Mouse (Mus musculus): Measurements from ENCODE around the gene Zbtb48.
"Not testable (repeated sequence)": the region's sequence is repeated elsewhere in the genome, so short reads cannot be mapped to it uniquely, and the experiment has no call there.

Gene Zbtb48

DNA sequence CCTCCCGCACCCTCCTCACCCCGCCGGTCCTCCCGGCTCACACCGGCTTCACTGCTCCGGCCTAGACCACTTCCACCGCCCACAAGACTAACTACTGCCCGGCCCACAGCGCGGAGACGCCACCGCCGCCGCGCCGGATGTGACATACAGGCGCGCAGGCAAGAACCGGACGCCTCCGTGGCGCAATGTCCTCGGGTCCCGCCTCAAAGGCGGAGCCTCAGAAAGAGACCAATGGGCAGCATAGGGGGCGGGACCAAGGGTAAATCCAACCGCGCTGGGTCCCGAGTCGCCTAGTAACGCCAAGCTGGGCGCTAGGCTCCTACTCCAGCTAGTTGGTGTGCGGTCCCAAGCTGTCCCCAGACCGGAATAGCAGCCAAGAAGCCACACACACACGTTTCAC is at the start of gene Zbtb48:
TSS of gene Zbtb48 (minus strand) at position 148 of the 400 bp plus-strand sequence.
- DNase-seq (ENCODE audit: low spot score in 2 of 2), result peak; percentile 95 to 97

- DNase-seq (ENCODE audit: low spot score in 2 of 2), result no peak
Measured at GRCm38 (mm10) chr4:152077191-152077590, 49.7 kb upstream of the Zbtb48 start.

DNA sequence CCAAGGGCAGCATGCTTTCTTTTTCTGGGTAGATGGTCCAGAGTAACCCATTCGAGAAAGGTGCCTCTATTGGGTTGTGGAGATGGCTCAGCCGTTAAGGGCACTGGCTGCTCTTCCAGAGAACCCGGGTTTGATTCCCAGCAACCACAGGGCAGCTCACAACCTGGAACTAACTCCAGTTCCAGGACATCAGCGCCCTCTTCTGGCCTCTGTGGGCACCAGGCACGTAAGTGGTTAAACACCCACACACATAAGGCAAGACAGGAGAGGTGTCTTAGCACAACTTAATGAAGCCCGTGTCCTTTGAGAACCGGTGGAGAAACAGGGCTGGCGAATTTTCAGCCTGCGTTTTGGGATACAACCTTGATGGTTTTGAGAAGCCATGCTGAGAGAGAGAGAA is 47.1 kb upstream of the Zbtb48 start:
- no peak for DNase-seq (ENCODE audit: low spot score in 2 of 2)

- DNase-seq (ENCODE audit: low spot score in 2 of 2), result no peak
Measured at GRCm38 (mm10) chr4:152073715-152074114, 46.2 kb upstream of the Zbtb48 start.

- DNase-seq (ENCODE audit: low spot score in 2 of 2), result no peak
Measured at GRCm38 (mm10) chr4:152072655-152073054, 45.2 kb upstream of the Zbtb48 start.

- DNase-seq (ENCODE audit: low spot score in 2 of 2), result no peak
Measured at GRCm38 (mm10) chr4:152072121-152072601, 44.7 kb upstream of the Zbtb48 start, which contains the start of gene Plekhg5. Plekhg5 (plus strand) TSS chr4:152072498.

DNA sequence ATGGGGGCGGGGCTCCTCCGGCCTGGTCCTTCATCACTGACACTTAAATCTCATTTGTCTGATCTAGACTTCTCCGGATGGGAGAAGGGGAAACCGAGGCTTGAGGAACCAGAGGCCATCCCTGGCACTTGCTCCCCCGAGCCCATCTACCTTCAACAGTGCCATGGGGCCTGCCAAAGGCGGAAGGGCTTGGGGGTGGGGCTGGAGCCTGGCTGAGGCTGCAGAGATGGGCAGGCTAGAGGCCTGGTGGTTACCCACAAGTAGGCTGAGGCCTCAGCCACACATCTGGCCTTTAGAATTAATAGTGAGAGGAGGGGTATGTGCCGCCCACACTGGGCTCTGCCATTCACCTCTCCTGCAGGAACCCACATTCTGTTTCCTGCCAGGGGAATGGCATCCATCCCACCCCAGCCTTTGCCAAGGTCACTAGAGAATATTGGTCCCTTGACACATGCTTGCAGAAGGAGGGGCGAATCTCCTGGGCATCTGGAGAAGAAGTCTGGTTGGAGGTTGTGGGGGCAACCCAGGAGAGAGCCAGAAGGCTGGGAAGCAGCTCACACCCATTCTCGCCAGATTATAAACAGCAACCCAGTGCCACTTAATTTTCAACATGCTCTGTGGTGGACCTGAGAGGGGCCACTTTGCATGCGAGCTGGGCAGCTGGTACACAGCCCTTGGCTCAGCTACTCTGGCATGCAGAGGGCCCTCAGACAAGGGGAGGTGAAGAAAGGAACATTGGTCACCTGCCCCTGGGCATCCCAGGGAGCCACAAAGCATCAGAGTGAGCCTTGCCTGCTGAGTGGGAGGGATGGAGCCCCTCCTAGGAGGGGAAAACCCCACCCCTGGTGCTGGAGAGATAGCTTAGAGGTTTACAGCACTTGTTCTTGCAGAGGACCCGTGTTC is 43.3 kb upstream of the Zbtb48 start:
- DNase-seq (ENCODE audit: low spot score in 2 of 2), result no peak

DNA sequence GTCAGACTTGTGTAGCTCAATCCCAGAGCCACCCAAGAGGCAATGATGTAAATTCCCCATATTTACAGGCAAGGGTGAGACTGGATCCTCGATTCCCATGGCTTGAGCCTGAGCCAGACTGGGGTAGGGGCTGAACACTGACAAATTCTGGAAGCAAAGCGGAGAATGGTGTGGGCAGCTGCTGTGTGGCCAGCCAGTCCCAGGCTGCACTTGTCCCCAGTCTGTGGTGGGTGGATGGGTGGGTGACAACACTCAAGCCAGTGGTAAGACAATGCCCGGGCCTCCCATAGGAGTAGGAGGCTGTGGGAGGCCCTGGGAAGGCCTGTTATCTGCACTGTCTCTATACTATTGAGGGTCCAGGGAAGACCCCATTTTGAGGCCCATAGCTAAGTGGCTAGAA is 41.8 kb upstream of the Zbtb48 start:
- DNase-seq (ENCODE audit: low spot score in 2 of 2), result no peak

GRCm38 (mm10) chr4:152068166-152068724 is 40.8 kb upstream of the Zbtb48 start:
- DNase-seq (ENCODE audit: low spot score in 2 of 2), result no peak

GRCm38 (mm10) chr4:152067280-152067679 is 39.8 kb upstream of the Zbtb48 start:
- DNase-seq (ENCODE audit: low spot score in 2 of 2), result no peak

GRCm38 (mm10) chr4:152062390-152063110 is 35.1 kb upstream of the Zbtb48 start:
- no peak for DNase-seq (ENCODE audit: low spot score in 2 of 2)

- DNase-seq (ENCODE audit: low spot score in 2 of 2), result no peak
Measured at GRCm38 (mm10) chr4:152044609-152045008, 17.1 kb upstream of the Zbtb48 start.

- DNase-seq (ENCODE audit: low spot score in 2 of 2), result no peak
Measured at GRCm38 (mm10) chr4:152043171-152043570, 15.7 kb upstream of the Zbtb48 start.

- DNase-seq (ENCODE audit: low spot score in 2 of 2), result peak; percentile 64
Measured at GRCm38 (mm10) chr4:152041924-152042641, 14.6 kb upstream of the Zbtb48 start.

- DNase-seq (ENCODE audit: low spot score in 2 of 2), result no peak
Measured at GRCm38 (mm10) chr4:152039831-152040310, 12.4 kb upstream of the Zbtb48 start.

- DNase-seq (ENCODE audit: low spot score in 2 of 2), result peak; percentile 90 to 93
Measured at GRCm38 (mm10) chr4:152038985-152039830, 11.7 kb upstream of the Zbtb48 start, which contains the start of gene Nol9. Nol9 (plus strand) TSS chr4:152039321.

DNA sequence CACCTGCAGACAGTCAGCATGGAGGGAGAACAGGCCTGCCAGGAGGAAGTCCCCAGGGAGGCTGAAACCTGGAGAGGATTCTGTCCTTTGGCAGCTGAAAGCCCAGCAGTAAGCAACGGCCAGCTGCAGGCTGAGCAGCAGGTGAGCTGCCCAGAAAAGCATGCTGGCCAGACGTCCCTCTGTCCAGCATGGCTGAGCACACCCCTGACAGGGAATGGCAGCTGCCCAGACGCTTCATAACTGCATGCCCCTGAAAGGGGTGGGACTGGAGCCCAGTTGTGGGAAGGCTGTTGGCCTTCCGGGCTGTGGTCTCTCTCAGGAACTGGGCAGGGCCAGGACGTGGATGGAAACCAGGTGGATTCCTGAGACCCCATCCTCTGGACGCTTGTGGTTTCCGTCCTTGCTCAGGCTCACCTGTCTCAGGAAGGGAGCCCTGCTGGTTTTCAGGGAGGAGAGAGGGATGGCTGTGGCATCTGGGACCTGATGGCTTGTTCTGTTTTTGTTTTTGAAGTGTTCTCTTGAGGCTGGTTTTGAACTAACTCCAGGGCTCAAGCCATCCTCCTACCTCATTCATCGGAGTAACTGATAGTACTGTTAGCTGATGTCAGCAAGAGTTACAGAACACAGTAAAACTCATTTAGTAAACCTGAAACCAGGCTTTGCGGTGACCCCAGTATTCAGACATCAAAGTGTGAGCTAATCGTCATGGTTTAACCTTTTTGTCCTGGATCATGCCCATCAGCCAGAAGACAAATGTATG is 10.9 kb upstream of the Zbtb48 start, which contains the start of gene Tas1r1:
TSS of gene Tas1r1 (minus strand) at position 344 of the 760 bp plus-strand sequence.
- no peak for DNase-seq (ENCODE audit: low spot score in 2 of 2)

GRCm38 (mm10) chr4:152036464-152036863 is 9.0 kb upstream of the Zbtb48 start:
- DNase-seq (ENCODE audit: low spot score in 2 of 2), result not testable (repeated sequence)

- no peak for DNase-seq (ENCODE audit: low spot score in 2 of 2)
Measured at GRCm38 (mm10) chr4:152032922-152033321, 5.5 kb upstream of the Zbtb48 start.
